Mouse (Mus musculus): ENCODE measurements around the gene Gatad2b. TPM values are rescaled to one million over a fixed set of nuclear protein-coding genes. Genes with fewer than 3 reads are reported as not detected.
"Not testable (repeated sequence)": the region's sequence is repeated elsewhere in the genome, so short reads cannot be mapped to it uniquely, and the experiment has no call there.

The Gatad2b gene
- polyA plus RNA-seq, 1 experiment from 2014 or later, result 11.3 TPM

- no peaks in the 10 kb centered on the region for H3K4me1 ChIP-seq (ENCODE audit: insufficient read depth, low read length)
- no peak overlapping the region for H3K4me2 ChIP-seq (replicated peaks; ENCODE audit: low read depth, low read length)
- ATAC-seq (ENCODE audit: low FRiP score, low TSS enrichment), result no peak
- H3K36me3 ChIP-seq (ENCODE audit: insufficient read depth, low read length), result no peaks in the 10 kb centered on the region
- H3K27ac ChIP-seq (ENCODE audit: low read length), result no peak overlapping the region
- H3K9me3 ChIP-seq (ENCODE audit: low read length), result no peaks in the 10 kb centered on the region
- H3K9ac ChIP-seq (replicated peaks; ENCODE audit: low read length), result no peak overlapping the region
- H3K4me3 ChIP-seq (ENCODE audit: low read length), result no peak overlapping the region
- no peaks in the 10 kb centered on the region for H3K27me3 ChIP-seq (ENCODE audit: insufficient read depth, low read length)
Observed at GRCm38 (mm10) chr3:90335517-90335916, 42.5 kb downstream of the Gatad2b start.

GRCm38 (mm10) chr3:90338190-90338589, 45.2 kb downstream of the Gatad2b start:
- Histone ChIP-seq H3K9me3 (ENCODE audit: low read length) (no peaks in the 10 kb centered on the region), H3K36me3 (ENCODE audit: insufficient read depth, low read length) (peaks cover 13% of the 10 kb centered on the region), H3K27me3 (ENCODE audit: insufficient read depth, low read length) (no peaks in the 10 kb centered on the region), H3K4me2 (replicated peaks; ENCODE audit: low read depth, low read length) (no peak overlapping the region), H3K27ac (ENCODE audit: low read length) (no peak overlapping the region), H3K9ac (replicated peaks; ENCODE audit: low read length) (no peak overlapping the region), H3K4me3 (ENCODE audit: low read length) (no peak overlapping the region), H3K4me1 (ENCODE audit: insufficient read depth, low read length) (no peaks in the 10 kb centered on the region)
- whole genome bisulfite sequencing, result 70% methylated on average over 3 of the region's 3 CpGs
- ATAC-seq (ENCODE audit: low FRiP score, low TSS enrichment), result no peak

GRCm38 (mm10) chr3:90340177-90340576, 47.2 kb downstream of the Gatad2b start:
- ATAC-seq (ENCODE audit: low FRiP score, low TSS enrichment), result no peak

GRCm38 (mm10) chr3:90342853-90343252, 49.9 kb downstream of the Gatad2b start:
- not testable (repeated sequence) for H3K9me3 ChIP-seq (ENCODE audit: low read length); H3K27ac ChIP-seq (ENCODE audit: low read length); H3K4me1 ChIP-seq (ENCODE audit: insufficient read depth, low read length); H3K9ac ChIP-seq (replicated peaks; ENCODE audit: low read length); H3K4me2 ChIP-seq (replicated peaks; ENCODE audit: low read depth, low read length); H3K27me3 ChIP-seq (ENCODE audit: insufficient read depth, low read length); ATAC-seq (ENCODE audit: low FRiP score, low TSS enrichment); H3K4me3 ChIP-seq (ENCODE audit: low read length)
- peaks cover 31% of the 10 kb centered on the region for H3K36me3 ChIP-seq (ENCODE audit: insufficient read depth, low read length)
- 72% methylated on average over 2 of the region's 2 CpGs for WGBS

More at GRCm38 (mm10) chr3:90340177-90340576, 47.2 kb downstream of the Gatad2b start:
- Histone ChIP-seq H3K36me3 (ENCODE audit: insufficient read depth, low read length) (peaks cover 14% of the 10 kb centered on the region), H3K9ac (replicated peaks; ENCODE audit: low read length) (no peak overlapping the region), H3K9me3 (ENCODE audit: low read length) (no peaks in the 10 kb centered on the region), H3K4me3 (ENCODE audit: low read length) (no peak overlapping the region), H3K27me3 (ENCODE audit: insufficient read depth, low read length) (no peaks in the 10 kb centered on the region), H3K4me2 (replicated peaks; ENCODE audit: low read depth, low read length) (no peak overlapping the region), H3K27ac (ENCODE audit: low read length) (no peak overlapping the region), H3K4me1 (ENCODE audit: insufficient read depth, low read length) (no peaks in the 10 kb centered on the region)

- Histone ChIP-seq H3K4me2 (replicated peaks; ENCODE audit: low read depth, low read length) (no peak overlapping the region), H3K9me3 (ENCODE audit: low read length) (no peaks in the 10 kb centered on the region), H3K27ac (ENCODE audit: low read length) (no peak overlapping the region), H3K36me3 (ENCODE audit: insufficient read depth, low read length) (peaks cover 51% of the 10 kb centered on the region), H3K4me3 (ENCODE audit: low read length) (no peak overlapping the region), H3K9ac (replicated peaks; ENCODE audit: low read length) (no peak overlapping the region), H3K4me1 (ENCODE audit: insufficient read depth, low read length) (no peaks in the 10 kb centered on the region), H3K27me3 (ENCODE audit: insufficient read depth, low read length) (no peaks in the 10 kb centered on the region)
- WGBS, result 97% methylated on average over 4 of the region's 4 CpGs
- ATAC-seq (ENCODE audit: low FRiP score, low TSS enrichment), result no peak
Observed at GRCm38 (mm10) chr3:90347847-90348246, 54.9 kb downstream of the Gatad2b start.

GRCm38 (mm10) chr3:90357959-90358358, 65.0 kb downstream of the Gatad2b start:
- no peaks in the 10 kb centered on the region for H3K27me3 ChIP-seq (ENCODE audit: insufficient read depth, low read length)
- peaks cover 61% of the 10 kb centered on the region for H3K36me3 ChIP-seq (ENCODE audit: insufficient read depth, low read length)
- no peak overlapping the region for H3K4me3 ChIP-seq (ENCODE audit: low read length)
- H3K4me2 ChIP-seq (replicated peaks; ENCODE audit: low read depth, low read length), result no peak overlapping the region
- H3K4me1 ChIP-seq (ENCODE audit: insufficient read depth, low read length), result no peaks in the 10 kb centered on the region
- no peaks in the 10 kb centered on the region for H3K9me3 ChIP-seq (ENCODE audit: low read length)
- H3K9ac ChIP-seq (replicated peaks; ENCODE audit: low read length), result no peak overlapping the region
- WGBS, result 94% methylated on average over 7 of the region's 7 CpGs
- no peak overlapping the region for H3K27ac ChIP-seq (ENCODE audit: low read length)
- no peak for ATAC-seq (ENCODE audit: low FRiP score, low TSS enrichment)

GRCm38 (mm10) chr3:90359230-90359629, 66.3 kb downstream of the Gatad2b start:
- Histone ChIP-seq H3K27me3 (ENCODE audit: insufficient read depth, low read length) (no peaks in the 10 kb centered on the region), H3K4me3 (ENCODE audit: low read length) (no peak overlapping the region), H3K4me2 (replicated peaks; ENCODE audit: low read depth, low read length) (no peak overlapping the region), H3K27ac (ENCODE audit: low read length) (no peak overlapping the region), H3K9ac (replicated peaks; ENCODE audit: low read length) (no peak overlapping the region), H3K4me1 (ENCODE audit: insufficient read depth, low read length) (no peaks in the 10 kb centered on the region), H3K36me3 (ENCODE audit: insufficient read depth, low read length) (peaks cover 50% of the 10 kb centered on the region), H3K9me3 (ENCODE audit: low read length) (no peaks in the 10 kb centered on the region)
- WGBS, result 79% methylated on average over 1 of the region's 1 CpGs
- no peak for ATAC-seq (ENCODE audit: low FRiP score, low TSS enrichment)

GRCm38 (mm10) chr3:90361476-90361875, 68.5 kb downstream of the Gatad2b start:
- ATAC-seq (ENCODE audit: low FRiP score, low TSS enrichment), result no peak
- no peaks in the 10 kb centered on the region for H3K4me1 ChIP-seq (ENCODE audit: insufficient read depth, low read length)
- H3K9me3 ChIP-seq (ENCODE audit: low read length), result no peaks in the 10 kb centered on the region
- no peak overlapping the region for H3K4me3 ChIP-seq (ENCODE audit: low read length)
- H3K27me3 ChIP-seq (ENCODE audit: insufficient read depth, low read length), result no peaks in the 10 kb centered on the region
- no peak overlapping the region for H3K4me2 ChIP-seq (replicated peaks; ENCODE audit: low read depth, low read length)
- H3K27ac ChIP-seq (ENCODE audit: low read length), result no peak overlapping the region
- peaks cover 36% of the 10 kb centered on the region for H3K36me3 ChIP-seq (ENCODE audit: insufficient read depth, low read length)
- 90% methylated on average over 4 of the region's 4 CpGs for WGBS
- no peak overlapping the region for H3K9ac ChIP-seq (replicated peaks; ENCODE audit: low read length)

- Histone ChIP-seq H3K4me3 (ENCODE audit: low read length) (no peak overlapping the region), H3K4me2 (replicated peaks; ENCODE audit: low read depth, low read length) (no peak overlapping the region), H3K36me3 (ENCODE audit: insufficient read depth, low read length) (peaks cover 28% of the 10 kb centered on the region), H3K27me3 (ENCODE audit: insufficient read depth, low read length) (no peaks in the 10 kb centered on the region), H3K4me1 (ENCODE audit: insufficient read depth, low read length) (no peaks in the 10 kb centered on the region), H3K27ac (ENCODE audit: low read length) (no peak overlapping the region), H3K9ac (replicated peaks; ENCODE audit: low read length) (no peak overlapping the region), H3K9me3 (ENCODE audit: low read length) (no peaks in the 10 kb centered on the region)
- 83% methylated on average over 2 of the region's 2 CpGs for WGBS
- no peak for ATAC-seq (ENCODE audit: low FRiP score, low TSS enrichment)
Observed at GRCm38 (mm10) chr3:90362346-90362745, 69.4 kb downstream of the Gatad2b start.

GRCm38 (mm10) chr3:90367001-90367632, 74.1 kb downstream of the Gatad2b start:
- Histone ChIP-seq H3K36me3 (ENCODE audit: insufficient read depth, low read length) (0 out of 2 replicates have a peak, but pooled peaks cover 4% of the 10 kb centered on the region), H3K4me3 (ENCODE audit: low read length) (no peak overlapping the region), H3K9ac (replicated peaks; ENCODE audit: low read length) (no peak overlapping the region), H3K27me3 (ENCODE audit: insufficient read depth, low read length) (no peaks in the 10 kb centered on the region), H3K27ac (ENCODE audit: low read length) (no peak overlapping the region), H3K4me2 (replicated peaks; ENCODE audit: low read depth, low read length) (no peak overlapping the region), H3K4me1 (ENCODE audit: insufficient read depth, low read length) (no peaks in the 10 kb centered on the region), H3K9me3 (ENCODE audit: low read length) (no peaks in the 10 kb centered on the region)
- 85% methylated on average over 5 of the region's 5 CpGs for WGBS
- ATAC-seq (ENCODE audit: low FRiP score, low TSS enrichment), result no peak
